Mouse (Mus musculus) Patski (cell line): ENCODE measurements around the gene Sbno2. TPM values are rescaled to one million over a fixed set of nuclear protein-coding genes. Genes with fewer than 3 reads are reported as not detected.

Experiments
- ATAC-seq: fragments of 100-300 bp; one replicate; pipeline ENCODE4 v1.8.0; 2021
- CTCF ChIA-PET: fragments of 350-600 bp; sonication (Branson Sonifier 250); formaldehyde crosslinking; loops from one replicate; lab custom pipeline; 2022; ENCODE audit warnings: inconsistent platforms; lab: Charles Lee
- POLR2A ChIA-PET: fragments of 350-600 bp; sonication (Branson Sonifier 250); formaldehyde crosslinking; loops from one replicate; lab custom pipeline; 2022; ENCODE audit warnings: antibody characterized with exemption, inconsistent platforms; lab: Charles Lee
- DNase-seq: peaks from one replicate; pipeline ENCODE4 v3.0.0-alpha.2; 2011; ENCODE audit warnings: low read depth, low spot score
- H3K27me3 ChIP-seq: fragments of 371-371 bp; one replicate; pipeline ENCODE4 v1.5.1; 2021
- CTCF ChIP-seq: fragments of 100-300 bp; IDR thresholded peaks from one replicate; pipeline ENCODE4 v1.5.1; 2021
- in situ Hi-C: fragments of 300-500 bp; cut with MboI; formaldehyde crosslinking; loops from 3 replicates; pipeline ENCODE4 v1.11.1; 2018; ENCODE audit warnings: low pct_unique_long_range_greater_than_20kb, mixed read lengths
- polyA plus RNA-seq: library from polyadenylated mRNA; unstranded; gene quantifications from one replicate; pipeline ENCODE4 v1.2.3, GENCODE M21; 2021

Sbno2 gene
- polyA plus RNA-seq, 1 experiment from 2014 or later, result 181 TPM

DNA sequence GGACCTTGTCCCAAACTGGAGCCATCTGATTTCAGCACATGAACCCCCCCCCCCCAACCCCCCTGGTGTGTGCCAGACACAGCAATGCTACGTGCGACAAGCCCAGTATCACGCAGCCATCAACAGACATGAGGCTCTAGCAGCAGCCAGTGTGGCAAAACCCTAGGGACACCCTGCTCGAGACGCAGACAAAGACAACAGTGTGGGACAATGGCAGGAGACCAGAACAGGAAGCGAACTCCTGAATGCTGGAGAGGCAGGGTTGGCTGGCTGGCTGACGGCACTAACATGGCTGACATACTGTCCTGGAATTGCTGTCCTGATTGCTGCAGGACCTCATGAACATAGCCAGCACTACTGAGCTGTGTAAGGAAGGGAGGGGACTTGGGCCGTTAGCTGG lies 70.2 kb downstream of the Sbno2 start:
- in situ Hi-C loops, result no loop called here
- H3K27me3 ChIP-seq, result no peaks in the 10 kb centered on the region
- ATAC-seq, result no peak
- CTCF ChIA-PET, result interaction anchor here (1.1 to 2.2 kb wide), 4 partner anchors 44 to 76 kb away, joined by 3 to 8 read pairs (median 4); partner anchors contain the start of gene Tmem259
- no peak for DNase-seq
- POLR2A ChIA-PET, result interaction anchor here (1.3 to 3.5 kb wide), 2 partner anchors 11 to 18 kb away, joined by 4 to 14 read pairs; partner anchors contain the start of gene Gpx4
- no peak for TF ChIP-seq CTCF

GRCm38 (mm10) chr10:80033511-80034391 lies 71.6 kb downstream of the Sbno2 start:
- peak; percentile 72 for ATAC-seq
- in situ Hi-C loops, result no loop called here
- POLR2A ChIA-PET, result interaction anchor here (0.7 to 3.5 kb wide), 5 partner anchors 12 to 34 kb away, joined by 3 to 14 read pairs (median 4); partner anchors contain the start of gene Gpx4
- no peak for TF ChIP-seq CTCF
- H3K27me3 ChIP-seq, result no peaks in the 10 kb centered on the region
- no peak for DNase-seq
- CTCF ChIA-PET, result interaction anchor here (0.7 to 1.4 kb wide), 9 partner anchors 8 to 76 kb away, joined by 3 to 8 read pairs (median 4); partner anchors contain the start of gene Tmem259

GRCm38 (mm10) chr10:80032799-80033480 lies 72.4 kb downstream of the Sbno2 start:
- ATAC-seq (peak; percentile 32), DNase-seq (no peak)
- no peaks in the 10 kb centered on the region for H3K27me3 ChIP-seq
- TF ChIP-seq CTCF, result no peak
- in situ Hi-C loops, result no loop called here
- ChIA-PET POLR2A (interaction anchor here (0.6 to 3.5 kb wide), 6 partner anchors 9 to 23 kb away, joined by 3 to 14 read pairs (median 4); no protein-coding TSS in a partner anchor), CTCF (interaction anchor here (0.9 to 1.4 kb wide), 5 partner anchors 8 to 132 kb away, joined by 3 to 5 read pairs (median 4); no protein-coding TSS in a partner anchor)

DNA sequence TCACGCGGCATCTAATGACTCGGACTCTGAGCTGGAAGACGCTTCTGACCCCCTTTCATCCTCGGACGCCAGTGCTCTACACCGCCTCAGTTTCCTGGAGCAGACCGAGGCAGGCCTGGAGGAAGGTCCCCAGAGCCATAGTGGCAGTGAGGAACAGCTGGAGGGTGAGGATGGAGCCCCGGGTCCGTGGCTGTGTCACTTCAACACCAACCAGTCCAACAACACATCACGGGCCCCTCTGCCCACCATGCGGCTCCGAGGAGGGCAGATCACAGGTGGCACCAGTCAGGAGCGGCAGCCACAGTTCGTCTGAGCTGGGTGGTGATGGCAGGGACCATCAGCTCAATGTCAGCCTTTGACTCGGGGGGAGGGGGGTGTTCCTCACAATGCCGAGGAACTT lies 74.6 kb downstream of the Sbno2 start:
- DNase-seq (no peak), ATAC-seq (no peak)
- in situ Hi-C loops, result no loop called here
- no peaks in the 10 kb centered on the region for H3K27me3 ChIP-seq
- POLR2A ChIA-PET, result no interaction called here
- CTCF ChIA-PET, result interaction anchor here (1.0 to 2.5 kb wide), 3 partner anchors 15 to 45 kb away, joined by 3 to 8 read pairs (median 4); partner anchors contain the start of gene Arhgap45
- no peak for TF ChIP-seq CTCF

DNA sequence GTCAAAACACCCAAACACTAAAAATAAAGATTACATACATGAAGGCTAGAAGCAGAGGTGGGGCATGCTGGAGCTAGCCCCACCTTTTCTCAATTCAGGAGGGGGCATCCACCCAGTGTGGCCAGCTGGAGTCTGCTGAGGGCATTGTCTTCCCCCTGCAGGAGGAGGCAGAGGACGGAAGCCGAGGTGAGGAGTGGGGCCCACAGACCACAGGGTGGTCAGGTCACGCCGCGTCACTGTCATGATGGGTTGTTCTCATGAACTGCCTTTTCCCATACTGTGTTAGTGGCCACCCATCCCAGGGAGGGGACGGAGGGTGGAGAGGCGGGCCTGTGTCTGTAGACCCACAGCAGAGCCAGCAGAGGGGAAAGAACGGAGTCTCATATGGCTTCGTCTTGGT lies 75.2 kb downstream of the Sbno2 start:
- ChIA-PET POLR2A (no interaction called here), CTCF (interaction anchor here (1.2 to 2.5 kb wide), 2 partner anchors 15 to 45 kb away, joined by 3 to 8 read pairs; partner anchors contain the start of gene Arhgap45)
- TF ChIP-seq CTCF, result no peak
- in situ Hi-C loops, result no loop called here
- ATAC-seq (no peak), DNase-seq (no peak)
- no peaks in the 10 kb centered on the region for H3K27me3 ChIP-seq

- POLR2A ChIA-PET, result interaction anchor here (1.7 kb wide), 1 partner anchor 26 kb away, joined by 3 read pairs; no protein-coding TSS in a partner anchor
- no peak for ATAC-seq
Observed at GRCm38 (mm10) chr10:80028521-80028846, 76.9 kb downstream of the Sbno2 start.

DNA sequence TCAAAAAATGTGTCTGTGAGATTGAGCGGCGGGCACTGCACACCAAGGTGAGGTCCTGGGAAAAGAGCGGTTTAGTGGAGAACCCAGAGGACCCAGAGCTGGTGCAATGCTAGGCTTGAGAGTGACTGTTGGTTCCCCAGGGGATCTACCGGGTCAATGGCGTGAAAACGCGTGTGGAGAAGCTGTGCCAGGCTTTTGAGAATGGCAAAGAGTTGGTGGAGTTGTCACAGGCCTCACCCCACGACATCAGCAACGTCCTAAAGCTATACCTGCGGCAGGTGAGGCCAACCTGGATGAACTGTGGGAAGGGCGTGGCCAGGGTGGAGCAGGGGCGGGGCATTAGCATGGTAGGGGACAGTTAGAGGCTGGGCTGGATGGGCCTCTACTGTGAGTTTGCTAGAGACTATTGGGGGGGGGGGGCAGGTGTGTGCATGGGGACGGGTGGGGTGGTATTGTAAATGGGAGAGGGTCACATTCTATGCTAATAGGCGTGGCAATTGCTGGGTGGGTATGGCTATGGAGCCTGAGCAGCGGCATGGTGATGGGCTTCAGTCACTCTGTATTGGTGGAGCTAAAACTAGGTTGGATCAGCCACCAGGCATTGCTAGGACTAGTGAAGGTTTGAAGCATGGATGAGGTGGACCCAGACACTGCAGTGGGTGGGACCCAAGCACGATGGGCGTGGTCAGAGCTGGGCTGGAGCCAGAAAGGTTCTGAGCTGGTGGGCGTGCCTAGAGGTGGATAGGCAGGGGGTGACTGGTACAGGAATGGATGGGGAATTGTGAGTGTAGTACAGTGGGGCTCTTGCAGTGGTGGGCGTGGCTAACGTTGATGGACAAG lies 77.5 kb downstream of the Sbno2 start:
- TF ChIP-seq CTCF, result no peak
- ATAC-seq (no peak), DNase-seq (no peak)
- POLR2A ChIA-PET, result interaction anchor here (1.0 to 1.7 kb wide), 2 partner anchors 26 to 37 kb away, joined by 3 read pairs; no protein-coding TSS in a partner anchor
- CTCF ChIA-PET, result no interaction called here
- in situ Hi-C loops, result no loop called here
- no peaks in the 10 kb centered on the region for H3K27me3 ChIP-seq

More at GRCm38 (mm10) chr10:80028521-80028846, 76.9 kb downstream of the Sbno2 start:
- in situ Hi-C loops, result no loop called here
- no peaks in the 10 kb centered on the region for H3K27me3 ChIP-seq
- TF ChIP-seq CTCF, result no peak
- CTCF ChIA-PET, result no interaction called here
- DNase-seq, result no peak

GRCm38 (mm10) chr10:80025889-80026288 lies 79.5 kb downstream of the Sbno2 start:
- TF ChIP-seq CTCF, result no peak
- POLR2A ChIA-PET, result interaction anchor here (0.6 kb wide), 1 partner anchor 22 kb away, joined by 3 read pairs; no protein-coding TSS in a partner anchor
- DNase-seq (no peak), ATAC-seq (no peak)
- CTCF ChIA-PET, result interaction anchor here (1.0 kb wide), 1 partner anchor 8 kb away, joined by 4 read pairs; no protein-coding TSS in a partner anchor
- in situ Hi-C loops, result no loop called here
- H3K27me3 ChIP-seq, result no peaks in the 10 kb centered on the region

- DNase-seq, result no peak
- H3K27me3 ChIP-seq, result no peaks in the 10 kb centered on the region
- in situ Hi-C loops, result no loop called here
- TF ChIP-seq CTCF, result no peak
- CTCF ChIA-PET, result interaction anchor here (1.0 kb wide), 1 partner anchor 8 kb away, joined by 4 read pairs; no protein-coding TSS in a partner anchor
- ATAC-seq, result no peak
- POLR2A ChIA-PET, result no interaction called here
Observed at GRCm38 (mm10) chr10:80025463-80025862, 79.9 kb downstream of the Sbno2 start.
